In genomic region chr14:54855726-54856125, GRCm38 (mm10) we compare ENCODE assay signal across 38 mouse cellular contexts. TPM values are rescaled to one million over a fixed set of nuclear protein-coding genes. Genes with fewer than 3 reads are reported as not detected.
"Had no signal": no experiment of that assay in that cellular context is flagged by ENCODE, and none has a peak within 500 bp of the region (broad histone marks: within the 10 kb centered on the region; RNA-seq: fewer than 3 reads in every experiment).

No protein-coding gene starts in this region.

- H3K36me3 ChIP-seq: liver, embryonic 15.5 days had no signal

- H3K27me3 ChIP-seq: limb, embryonic 12.5 days; limb, embryonic 13.5 days; limb, embryonic 15.5 days; liver, embryonic 13.5 days; liver, embryonic 15.5 days; lung, embryonic 15.5 days; megakaryocyte, embryonic 14.5 days; midbrain, embryonic 12.5 days; midbrain, embryonic 13.5 days; midbrain, embryonic 15.5 days; neural tube, embryonic 12.5 days had no signal

- H3K4me3 ChIP-seq: left cerebral cortex, adult 2 months; limb, embryonic 10.5 days; limb, embryonic 12.5 days; limb, embryonic 13.5 days; limb, embryonic 15.5 days; liver, embryonic 13.5 days; liver, embryonic 15.5 days; lung, embryonic 15.5 days; megakaryocyte, embryonic 14.5 days; midbrain, embryonic 10.5 days; midbrain, embryonic 12.5 days; midbrain, embryonic 13.5 days; midbrain, embryonic 15.5 days; myocyte; neural tube, embryonic 12.5 days had no signal

- ATAC-seq: liver, postnatal 0 days; lung, postnatal 0 days; midbrain, embryonic 13.5 days; midbrain, embryonic 15.5 days; midbrain, embryonic 16.5 days had no signal

- H3K4me2 ChIP-seq: limb, embryonic 12.5 days; limb, embryonic 13.5 days; limb, embryonic 15.5 days; liver, embryonic 11.5 days; liver, embryonic 13.5 days; liver, embryonic 15.5 days; lung, embryonic 14.5 days; lung, embryonic 15.5 days; midbrain, embryonic 11.5 days; midbrain, embryonic 12.5 days; midbrain, embryonic 13.5 days; midbrain, embryonic 15.5 days; neural tube, embryonic 12.5 days had no signal

- H3K4me1 ChIP-seq: limb, embryonic 10.5 days; limb, embryonic 12.5 days; limb, embryonic 13.5 days; limb, embryonic 15.5 days; liver, embryonic 13.5 days; liver, embryonic 15.5 days; lung, embryonic 15.5 days; midbrain, embryonic 12.5 days; midbrain, embryonic 13.5 days; midbrain, embryonic 15.5 days; neural tube, embryonic 12.5 days had no signal

- H3K27ac ChIP-seq: left cerebral cortex, adult 2 months; limb, embryonic 10.5 days; limb, embryonic 12.5 days; limb, embryonic 13.5 days; limb, embryonic 15.5 days; liver, embryonic 13.5 days; liver, embryonic 14.5 days; liver, embryonic 15.5 days; lung, embryonic 15.5 days; macrophage; midbrain, embryonic 10.5 days; midbrain, embryonic 12.5 days; midbrain, embryonic 13.5 days; midbrain, embryonic 15.5 days; neural tube, embryonic 12.5 days had no signal

- H3K9me3 ChIP-seq: limb, embryonic 10.5 days; limb, embryonic 12.5 days; limb, embryonic 13.5 days; limb, embryonic 15.5 days; liver, embryonic 13.5 days; liver, embryonic 15.5 days; lung, embryonic 15.5 days; megakaryocyte, embryonic 14.5 days; midbrain, embryonic 10.5 days; midbrain, embryonic 12.5 days; midbrain, embryonic 13.5 days; midbrain, embryonic 15.5 days; neural tube, embryonic 12.5 days had no signal

- DNase-seq: left cerebral cortex, postnatal 4 days; liver; liver, embryonic 13.5 days; liver, postnatal 0 days; lung, adult 18-20 months; lung, adult 2 months; lung, embryonic 14.5 days; lung, postnatal 10 days; lung, postnatal 14 days; lung, postnatal 36 days; lung, postnatal 4 days; midbrain, embryonic 14.5 days had no signal

- H3K9ac ChIP-seq: limb, embryonic 12.5 days; limb, embryonic 13.5 days; limb, embryonic 15.5 days; liver, embryonic 13.5 days; liver, embryonic 14.5 days; liver, embryonic 15.5 days; liver, postnatal 0 days; lung, embryonic 14.5 days; lung, embryonic 15.5 days; midbrain, embryonic 12.5 days; midbrain, embryonic 13.5 days; midbrain, embryonic 15.5 days; neural tube, embryonic 12.5 days had no signal

RNA-seq across cellular contexts. Expression of gene Ppp1r3e, which starts 21.6 kb away (rescaled TPM):
- polyA plus RNA-seq: limb, embryonic 10.5 days; limb, embryonic 12.5 days had no signal

RNA-seq across cellular contexts. Expression of gene Gm20521, which starts 27.5 kb away (rescaled TPM):
- total RNA-seq: left cerebral cortex, postnatal 36 days; left cerebral cortex, postnatal 4 days; megakaryocyte, adult 5-6 weeks; monocyte, adult 5-6 weeks had no signal
- polyA plus RNA-seq: limb, embryonic 12.5 days; liver, embryonic 15.5 days; liver, embryonic 16.5 days; lung, adult 2 months; lung, embryonic 14.5 days; lung, embryonic 15.5 days; lung, embryonic 16.5 days; midbrain, embryonic 10.5 days; midbrain, embryonic 11.5 days; midbrain, embryonic 13.5 days; midbrain, embryonic 14.5 days; midbrain, embryonic 15.5 days; midbrain, embryonic 16.5 days; neural tube, embryonic 11.5 days; neural tube, embryonic 12.5 days had no signal
